Mouse (Mus musculus): ENCODE data around the gene Fam207a. TPM values are rescaled to one million over a fixed set of nuclear protein-coding genes. Genes with fewer than 3 reads are reported as not detected.

Fam207a gene
- polyA plus RNA-seq, 1 experiment from 2014 or later, result 15.5 TPM

- peak overlapping the region; percentile 50 for H3K27ac ChIP-seq (ENCODE audit: low read depth)
- no peak overlapping the region for H3K4me3 ChIP-seq (ENCODE audit: low read depth, low read length)
- no peaks in the 10 kb centered on the region for H3K27me3 ChIP-seq (ENCODE audit: insufficient read depth, low read length)
- peaks cover 37% of the 10 kb centered on the region for H3K36me3 ChIP-seq (replicated peaks; ENCODE audit: insufficient read depth, low read length)
- DNase-seq (peak; percentile 88), ATAC-seq (peak; percentile 82)
- H3K9me3 ChIP-seq (ENCODE audit: low read length), result no peaks in the 10 kb centered on the region
- TF ChIP-seq CTCF (IDR thresholded peaks at IDR 0.05; ENCODE audit: low read depth) (peak; percentile 96), EP300 (IDR thresholded peaks at IDR 0.05; ENCODE audit: low read depth) (no peak)
- H3K4me1 ChIP-seq (ENCODE audit: insufficient read depth), result peaks cover 8% of the 10 kb centered on the region; the same call in 1 of the 2 replicates
- H3K9ac ChIP-seq (replicated peaks), result no peak overlapping the region
- H3K4me2 ChIP-seq (ENCODE audit: low read depth, low read length), result 0 out of 2 replicates have a peak overlapping the region, but pooled peaks have one; percentile 10
- WGBS (ENCODE audit: insufficient replicate concordance), result 48% methylated on average over 12 of the region's 12 CpGs
Measured at GRCm38 (mm10) chr10:77509403-77510187, 6.0 kb downstream of the Fam207a start.

GRCm38 (mm10) chr10:77508744-77509143 is 6.8 kb downstream of the Fam207a start:
- no peak overlapping the region for H3K4me2 ChIP-seq (ENCODE audit: low read depth, low read length)
- peaks cover 5% of the 10 kb centered on the region; the same call in 1 of the 2 replicates for H3K4me1 ChIP-seq (ENCODE audit: insufficient read depth)
- H3K9me3 ChIP-seq (ENCODE audit: low read length), result no peaks in the 10 kb centered on the region
- WGBS (ENCODE audit: insufficient replicate concordance), result 88% methylated on average over 3 of the region's 3 CpGs
- ATAC-seq, result no peak
- H3K4me3 ChIP-seq (ENCODE audit: low read depth, low read length), result no peak overlapping the region
- H3K27me3 ChIP-seq (ENCODE audit: insufficient read depth, low read length), result no peaks in the 10 kb centered on the region
- no peak for TF ChIP-seq CTCF (IDR thresholded peaks at IDR 0.05; ENCODE audit: low read depth)
- no peak for TF ChIP-seq EP300 (IDR thresholded peaks at IDR 0.05; ENCODE audit: low read depth)
- DNase-seq, result no peak
- peaks cover 37% of the 10 kb centered on the region for H3K36me3 ChIP-seq (replicated peaks; ENCODE audit: insufficient read depth, low read length)
- no peak overlapping the region for H3K27ac ChIP-seq (ENCODE audit: low read depth)
- no peak overlapping the region for H3K9ac ChIP-seq (replicated peaks)

- H3K4me3 ChIP-seq (ENCODE audit: low read depth, low read length), result no peak overlapping the region
- no peaks in the 10 kb centered on the region for H3K9me3 ChIP-seq (ENCODE audit: low read length)
- H3K27ac ChIP-seq (ENCODE audit: low read depth), result no peak overlapping the region; the same call in 1 of the 2 replicates
- 84% methylated on average over 4 of the region's 4 CpGs for WGBS (ENCODE audit: insufficient replicate concordance)
- peaks cover 5% of the 10 kb centered on the region; the same call in 1 of the 2 replicates for H3K4me1 ChIP-seq (ENCODE audit: insufficient read depth)
- peaks cover 43% of the 10 kb centered on the region for H3K36me3 ChIP-seq (replicated peaks; ENCODE audit: insufficient read depth, low read length)
- no peak for DNase-seq
- H3K27me3 ChIP-seq (ENCODE audit: insufficient read depth, low read length), result no peaks in the 10 kb centered on the region
- H3K9ac ChIP-seq (replicated peaks), result no peak overlapping the region
- ATAC-seq, result no peak
- H3K4me2 ChIP-seq (ENCODE audit: low read depth, low read length), result no peak overlapping the region
- no peak for TF ChIP-seq EP300 (IDR thresholded peaks at IDR 0.05; ENCODE audit: low read depth)
Measured at GRCm38 (mm10) chr10:77507779-77508178, 7.8 kb downstream of the Fam207a start.

GRCm38 (mm10) chr10:77506961-77507577 is 8.5 kb downstream of the Fam207a start:
- H3K27me3 ChIP-seq (ENCODE audit: insufficient read depth, low read length), result no peaks in the 10 kb centered on the region
- no peak for ATAC-seq
- H3K9ac ChIP-seq (replicated peaks), result no peak overlapping the region
- H3K4me1 ChIP-seq (ENCODE audit: insufficient read depth), result peaks cover 5% of the 10 kb centered on the region; the same call in 1 of the 2 replicates
- WGBS (ENCODE audit: insufficient replicate concordance), result 81% methylated on average over 13 of the region's 13 CpGs
- peak overlapping the region; percentile 34 for H3K27ac ChIP-seq (ENCODE audit: low read depth)
- no peak for DNase-seq
- H3K9me3 ChIP-seq (ENCODE audit: low read length), result no peaks in the 10 kb centered on the region
- no peak overlapping the region for H3K4me2 ChIP-seq (ENCODE audit: low read depth, low read length)
- TF ChIP-seq CTCF (IDR thresholded peaks at IDR 0.05; ENCODE audit: low read depth) (no peak), EP300 (IDR thresholded peaks at IDR 0.05; ENCODE audit: low read depth) (no peak)
- H3K36me3 ChIP-seq (replicated peaks; ENCODE audit: insufficient read depth, low read length), result peaks cover 39% of the 10 kb centered on the region
- no peak overlapping the region for H3K4me3 ChIP-seq (ENCODE audit: low read depth, low read length)

GRCm38 (mm10) chr10:77506526-77506925 is 9.1 kb downstream of the Fam207a start:
- no peak overlapping the region for H3K27ac ChIP-seq (ENCODE audit: low read depth)
- no peaks in the 10 kb centered on the region for H3K9me3 ChIP-seq (ENCODE audit: low read length)
- no peaks in the 10 kb centered on the region for H3K27me3 ChIP-seq (ENCODE audit: insufficient read depth, low read length)
- no peak for TF ChIP-seq EP300 (IDR thresholded peaks at IDR 0.05; ENCODE audit: low read depth)
- TF ChIP-seq CTCF (IDR thresholded peaks at IDR 0.05; ENCODE audit: low read depth), result no peak
- H3K4me1 ChIP-seq (ENCODE audit: insufficient read depth), result peaks cover 5% of the 10 kb centered on the region; the same call in 1 of the 2 replicates
- WGBS (ENCODE audit: insufficient replicate concordance), result 64% methylated on average over 5 of the region's 5 CpGs
- DNase-seq (no peak), ATAC-seq (no peak)
- no peak overlapping the region for H3K9ac ChIP-seq (replicated peaks)
- peaks cover 41% of the 10 kb centered on the region for H3K36me3 ChIP-seq (replicated peaks; ENCODE audit: insufficient read depth, low read length)
- H3K4me2 ChIP-seq (ENCODE audit: low read depth, low read length), result no peak overlapping the region
- no peak overlapping the region for H3K4me3 ChIP-seq (ENCODE audit: low read depth, low read length)

- no peak overlapping the region for H3K9ac ChIP-seq (replicated peaks)
- no peak overlapping the region for H3K27ac ChIP-seq (ENCODE audit: low read depth)
- H3K4me1 ChIP-seq (ENCODE audit: insufficient read depth), result no peaks in the 10 kb centered on the region
- no peak overlapping the region for H3K4me3 ChIP-seq (ENCODE audit: low read depth, low read length)
- no peaks in the 10 kb centered on the region for H3K9me3 ChIP-seq (ENCODE audit: low read length)
- TF ChIP-seq EP300 (IDR thresholded peaks at IDR 0.05; ENCODE audit: low read depth), result no peak
- TF ChIP-seq CTCF (IDR thresholded peaks at IDR 0.05; ENCODE audit: low read depth), result no peak
- 88% methylated on average over 6 of the region's 6 CpGs for WGBS (ENCODE audit: insufficient replicate concordance)
- H3K36me3 ChIP-seq (replicated peaks; ENCODE audit: insufficient read depth, low read length), result peaks cover 41% of the 10 kb centered on the region
- no peak for DNase-seq
- no peaks in the 10 kb centered on the region for H3K27me3 ChIP-seq (ENCODE audit: insufficient read depth, low read length)
- no peak overlapping the region for H3K4me2 ChIP-seq (ENCODE audit: low read depth, low read length)
- ATAC-seq, result no peak
Measured at GRCm38 (mm10) chr10:77504143-77504542, 11.4 kb downstream of the Fam207a start.

All from liver, postnatal 0 days (tissue).